Mouse (Mus musculus): ENCODE measurements at regions not wholly inside any gene's neighbourhood (a gene's known extent, or its start where the extent isn't known, plus 50 kb on each side); places are given as distances from the start of the nearest gene placed in this dataset.

DNA sequence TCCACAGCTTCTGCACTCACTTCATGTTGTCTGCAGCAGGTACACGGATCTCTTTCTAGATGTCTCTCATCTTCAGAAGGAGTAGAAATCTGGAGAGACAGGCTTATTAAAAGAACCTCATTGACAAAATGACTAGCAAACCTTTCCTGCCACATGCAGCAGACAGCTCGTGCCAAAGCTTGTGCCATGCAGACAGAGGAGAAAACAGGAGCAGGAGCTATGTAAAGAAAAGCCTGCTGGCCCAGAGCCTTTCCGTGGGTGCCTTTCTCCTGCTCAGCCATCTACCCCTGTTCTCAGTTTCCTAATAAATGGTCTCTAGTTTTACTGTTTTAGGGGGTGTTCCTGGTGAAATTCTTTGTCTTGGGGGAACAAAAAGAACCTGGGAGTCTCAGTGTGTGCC, 254.9 kb upstream of the Sox11 start:
- DNase-seq: no peak

- DNase-seq: no peak
These were observed 253.2 kb upstream of the Sox11 start for GRCm38 (mm10) chr12:27595576-27595975.

GRCm38 (mm10) chr12:27593436-27593835, 251.1 kb upstream of the Sox11 start:
- no peak for DNase-seq

GRCm38 (mm10) chr12:27576109-27576700, 233.8 kb upstream of the Sox11 start:
- no peak for DNase-seq

DNA sequence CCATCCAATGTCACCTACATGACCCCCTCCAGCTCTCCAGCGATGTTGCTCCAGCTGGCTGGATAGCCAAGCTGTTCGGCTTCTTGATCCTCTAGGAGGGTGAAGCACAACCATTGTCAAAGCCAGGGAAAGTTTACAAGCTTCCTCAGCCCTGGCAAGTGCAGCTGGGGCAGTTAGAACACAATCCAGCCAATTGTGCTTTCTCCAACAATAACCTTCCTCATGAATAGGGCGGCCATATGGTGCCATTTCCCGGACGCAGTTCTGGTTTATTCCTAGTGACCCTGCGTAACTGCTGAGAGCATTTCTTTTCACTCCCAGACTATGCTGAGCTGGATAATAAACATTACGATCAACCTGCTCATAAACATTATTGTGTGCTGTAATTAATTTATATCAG, 233.3 kb upstream of the Sox11 start:
- no peak for DNase-seq

DNA sequence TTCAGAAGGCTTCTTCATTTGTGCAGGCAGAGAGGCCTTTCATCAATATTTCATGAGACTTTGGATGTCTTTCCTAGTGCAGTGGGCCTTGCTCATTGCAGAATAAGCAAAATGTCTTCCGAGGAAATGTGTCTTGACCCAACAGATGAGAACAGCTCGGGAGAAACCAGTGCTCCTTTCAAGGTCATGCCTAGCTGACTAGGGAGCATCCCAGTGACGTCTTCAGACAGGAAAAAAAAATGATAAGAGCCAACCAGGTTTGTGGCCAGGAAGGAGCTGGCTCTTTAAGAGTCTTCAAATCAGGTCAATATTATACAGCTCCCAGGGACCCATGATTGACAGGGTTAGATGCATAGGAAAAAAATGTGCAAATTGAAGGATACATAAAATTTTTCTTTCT, 224.9 kb upstream of the Sox11 start:
- DNase-seq: no peak

- no peak for DNase-seq
These were observed 223.7 kb upstream of the Sox11 start for GRCm38 (mm10) chr12:27565965-27566507.

DNA sequence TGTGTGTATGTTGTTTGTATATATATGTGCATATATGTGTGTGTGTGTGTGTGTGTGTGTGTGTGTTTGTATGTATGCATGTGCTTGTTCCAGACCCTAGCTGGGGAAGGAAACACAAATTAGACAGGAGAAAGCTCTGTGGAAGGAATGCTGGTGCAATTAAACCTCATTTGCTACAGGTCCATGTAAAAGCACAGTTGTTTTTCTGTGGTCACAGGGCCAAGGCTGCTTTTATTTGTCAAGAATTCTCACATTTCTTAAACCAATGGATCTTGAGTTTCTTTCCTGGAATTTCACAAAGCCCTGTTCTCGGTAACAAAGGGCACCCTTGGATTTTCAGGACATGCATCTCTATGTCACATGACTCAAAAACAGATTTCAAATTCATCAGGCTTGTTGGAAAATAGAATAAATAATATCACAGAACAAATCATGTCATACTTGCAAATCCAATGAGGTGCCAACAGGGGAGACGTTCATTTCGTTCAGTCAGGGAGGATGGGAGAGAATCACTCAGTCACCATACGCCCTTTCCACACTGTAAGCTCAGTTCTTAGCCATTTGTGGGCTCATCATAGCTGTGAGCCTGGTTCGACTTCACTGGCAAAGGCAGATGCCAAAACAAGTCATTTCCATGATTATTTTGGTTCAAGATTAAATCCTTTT, 222.4 kb upstream of the Sox11 start:
- DNase-seq: no peak

- DNase-seq: no peak
These were observed 221.5 kb upstream of the Sox11 start for GRCm38 (mm10) chr12:27563900-27564299.

DNA sequence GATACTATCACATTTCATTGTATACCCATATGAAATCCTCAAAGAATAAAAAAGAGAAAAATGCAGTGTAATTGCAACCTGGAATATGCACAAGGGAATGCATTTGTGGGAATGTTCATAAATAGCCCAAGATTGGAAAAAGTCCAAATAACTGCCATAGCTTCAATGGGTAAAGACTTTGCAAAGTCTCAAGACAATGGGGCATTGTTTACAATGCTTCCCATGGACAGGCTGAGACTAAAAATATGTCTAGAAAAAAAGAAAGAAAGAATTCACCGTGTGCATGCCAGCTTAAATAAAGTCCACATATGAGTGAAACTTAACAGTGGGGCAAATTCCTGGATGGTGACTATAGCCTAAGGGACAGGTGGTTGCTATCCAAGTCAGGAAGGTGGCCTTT, 210.4 kb upstream of the Sox11 start:
- DNase-seq: no peak

- DNase-seq: no peak
These were observed 195.8 kb upstream of the Sox11 start for GRCm38 (mm10) chr12:27538210-27538609.

DNA sequence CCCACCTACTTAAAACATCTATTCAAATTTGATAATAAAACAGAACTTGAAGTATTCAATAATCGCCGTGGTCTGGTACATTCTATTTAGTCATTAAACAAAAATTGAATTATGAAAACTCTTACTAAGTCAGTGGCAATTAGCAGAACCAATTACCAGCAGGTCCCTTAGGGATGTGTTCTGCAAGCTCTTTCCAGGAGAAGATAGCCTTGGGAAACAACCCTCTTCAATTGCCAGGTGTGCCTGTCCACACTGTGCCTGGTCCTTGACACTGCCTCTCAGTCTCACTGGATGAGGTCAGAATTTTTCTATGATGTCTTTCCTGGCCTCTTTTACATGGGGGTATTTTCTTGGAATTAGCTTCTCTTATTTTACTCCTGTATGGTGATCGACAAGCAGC, 195.1 kb upstream of the Sox11 start:
- DNase-seq: no peak

DNA sequence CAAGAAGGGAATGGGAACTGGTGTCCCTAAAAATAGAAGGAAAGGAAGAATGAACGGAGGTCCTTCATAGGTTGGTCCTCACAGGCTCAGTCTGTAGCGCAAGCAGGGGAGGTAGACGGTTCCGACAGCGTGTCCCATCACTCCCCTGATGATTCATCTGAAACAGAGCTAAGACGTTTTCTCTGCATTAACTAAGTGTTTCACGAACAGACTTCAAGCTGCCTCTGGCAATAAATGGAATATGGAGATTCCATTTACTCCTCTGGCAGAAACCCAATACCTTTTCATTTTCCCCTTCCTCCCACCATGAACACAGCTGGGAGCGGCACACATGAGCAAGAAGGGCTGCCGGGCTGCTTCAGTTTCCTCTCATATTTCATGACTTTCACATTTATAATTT, 194.6 kb upstream of the Sox11 start:
- no peak for DNase-seq

GRCm38 (mm10) chr12:27525604-27526003, 183.2 kb upstream of the Sox11 start:
- DNase-seq: no peak

- DNase-seq: no peak
These were observed 170.9 kb upstream of the Sox11 start for GRCm38 (mm10) chr12:27513253-27513652.

DNA sequence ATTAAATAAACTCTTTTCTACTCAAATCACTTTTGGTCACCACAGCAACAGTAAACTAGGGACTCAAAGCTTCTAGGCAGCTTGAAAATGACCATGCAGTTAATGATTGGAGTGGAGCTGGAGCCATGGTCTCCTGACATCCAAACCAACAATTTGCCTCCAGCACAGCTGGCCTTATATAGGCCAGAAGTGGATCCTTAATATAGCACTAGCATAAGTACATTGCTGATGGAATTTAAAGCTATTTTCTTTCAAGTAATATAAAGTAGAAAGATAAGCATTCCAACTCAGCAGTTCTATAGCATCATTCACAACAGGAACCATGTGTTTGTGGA, 165.8 kb upstream of the Sox11 start:
- no peak for DNase-seq

DNA sequence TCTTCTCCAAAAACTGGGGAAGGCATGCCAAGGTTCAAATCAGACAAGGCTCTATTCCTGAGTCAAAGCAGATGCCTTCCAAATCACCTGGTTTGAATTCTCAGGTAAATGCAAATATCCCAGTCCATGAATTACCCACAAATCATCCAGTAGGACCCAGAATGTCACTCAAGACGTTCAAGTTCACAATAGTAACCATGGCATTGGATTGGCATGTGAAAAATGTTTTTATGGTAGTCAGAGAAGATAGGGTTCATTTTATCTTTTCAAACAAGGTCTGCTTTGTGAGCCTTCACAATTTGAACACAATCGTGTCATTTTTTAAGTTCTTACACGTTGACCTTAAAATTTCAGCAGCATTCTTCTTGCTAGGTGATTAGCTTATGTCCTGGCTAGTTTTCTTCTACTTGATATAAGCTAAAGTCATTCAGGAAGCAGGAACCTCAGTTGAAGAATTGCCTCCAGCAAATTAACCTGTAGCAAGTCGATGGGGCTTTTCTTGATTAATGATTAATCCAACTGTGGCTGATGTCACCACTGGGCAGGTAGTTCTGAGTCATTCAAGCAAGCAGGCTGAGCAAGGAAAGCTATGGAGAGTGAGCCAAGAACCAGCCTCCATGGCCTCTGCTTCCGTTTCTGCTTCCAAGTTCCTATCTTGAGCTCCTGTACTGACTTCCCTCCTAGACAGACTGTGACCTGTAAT, 165.3 kb upstream of the Sox11 start:
- no peak for DNase-seq

DNA sequence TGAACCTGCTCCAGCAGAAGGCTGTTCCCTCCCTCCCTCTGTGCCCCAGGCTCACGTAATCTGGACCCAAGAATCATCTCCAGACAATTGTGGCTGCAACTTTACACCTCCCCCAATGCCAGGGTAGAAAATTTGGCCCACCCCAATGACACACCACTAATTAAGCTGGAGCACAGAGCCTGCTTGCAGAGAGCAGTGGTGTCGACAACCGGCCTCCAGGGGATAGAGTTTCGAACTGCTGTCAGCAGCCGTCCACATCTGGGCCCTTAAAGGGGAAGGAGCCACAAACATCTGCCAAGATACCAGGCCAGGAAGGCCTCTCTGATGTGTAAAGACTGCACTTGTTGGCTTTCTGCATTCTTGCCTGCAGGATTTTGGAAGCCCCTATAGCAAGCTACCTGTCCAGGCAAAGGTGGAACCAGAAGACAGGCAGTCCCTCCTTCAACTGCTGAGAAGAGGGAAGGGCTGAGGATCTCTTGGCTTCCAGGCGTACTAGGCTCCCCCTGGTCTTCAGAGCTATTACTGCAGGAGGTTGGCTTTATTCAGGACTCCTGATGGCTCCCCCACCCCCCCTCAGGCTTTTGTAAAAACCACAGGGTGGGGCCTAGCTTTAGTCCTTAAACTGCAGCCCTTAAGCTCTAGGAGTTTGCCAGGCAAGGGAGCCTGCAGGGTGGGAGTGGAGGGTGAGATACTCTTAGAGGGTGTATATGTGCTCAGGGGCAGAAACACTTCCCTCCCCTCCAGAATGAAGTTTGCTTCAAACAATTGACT, 160.5 kb upstream of the Sox11 start:
- peak; percentile 12 for DNase-seq

DNA sequence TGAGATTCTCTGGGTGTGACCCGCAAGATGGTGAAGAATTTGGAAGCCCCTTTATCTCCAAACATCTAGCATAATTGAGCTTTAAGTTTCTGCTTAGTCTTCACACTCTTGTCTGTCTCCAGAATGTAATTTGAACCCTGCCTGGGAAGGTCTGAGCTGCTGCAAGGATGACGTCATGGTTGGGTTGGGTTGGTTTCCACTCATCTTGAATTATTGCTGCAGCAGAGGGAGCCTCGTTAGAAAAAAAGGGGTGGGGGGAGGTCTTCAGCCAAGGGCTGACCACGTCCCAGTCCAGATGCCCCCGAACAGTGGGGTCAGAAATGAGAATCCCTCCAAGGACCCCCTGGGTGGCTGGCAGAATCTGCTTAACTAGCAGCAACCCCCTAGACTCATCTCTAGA, 158.1 kb upstream of the Sox11 start:
- no peak for DNase-seq

DNA sequence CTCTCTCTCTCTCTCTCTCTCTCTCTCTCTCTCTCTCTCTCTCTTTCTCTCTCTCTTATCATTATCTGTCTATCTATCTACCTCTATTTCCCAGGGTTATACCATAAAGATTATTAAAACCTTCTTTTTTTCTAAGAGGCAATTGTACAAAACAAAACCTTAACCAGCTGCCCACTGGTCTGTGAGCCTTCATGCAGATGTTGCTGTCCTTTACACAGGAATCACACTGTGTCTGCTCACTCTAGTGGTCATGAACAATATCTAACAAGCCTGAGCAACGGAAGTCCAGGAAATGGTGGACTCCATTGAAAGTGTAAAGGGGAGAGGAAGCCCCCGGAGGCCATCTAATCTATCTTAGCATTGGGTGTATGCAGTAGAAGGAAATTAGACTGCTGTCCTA, 156.9 kb upstream of the Sox11 start:
- DNase-seq: no peak

DNA sequence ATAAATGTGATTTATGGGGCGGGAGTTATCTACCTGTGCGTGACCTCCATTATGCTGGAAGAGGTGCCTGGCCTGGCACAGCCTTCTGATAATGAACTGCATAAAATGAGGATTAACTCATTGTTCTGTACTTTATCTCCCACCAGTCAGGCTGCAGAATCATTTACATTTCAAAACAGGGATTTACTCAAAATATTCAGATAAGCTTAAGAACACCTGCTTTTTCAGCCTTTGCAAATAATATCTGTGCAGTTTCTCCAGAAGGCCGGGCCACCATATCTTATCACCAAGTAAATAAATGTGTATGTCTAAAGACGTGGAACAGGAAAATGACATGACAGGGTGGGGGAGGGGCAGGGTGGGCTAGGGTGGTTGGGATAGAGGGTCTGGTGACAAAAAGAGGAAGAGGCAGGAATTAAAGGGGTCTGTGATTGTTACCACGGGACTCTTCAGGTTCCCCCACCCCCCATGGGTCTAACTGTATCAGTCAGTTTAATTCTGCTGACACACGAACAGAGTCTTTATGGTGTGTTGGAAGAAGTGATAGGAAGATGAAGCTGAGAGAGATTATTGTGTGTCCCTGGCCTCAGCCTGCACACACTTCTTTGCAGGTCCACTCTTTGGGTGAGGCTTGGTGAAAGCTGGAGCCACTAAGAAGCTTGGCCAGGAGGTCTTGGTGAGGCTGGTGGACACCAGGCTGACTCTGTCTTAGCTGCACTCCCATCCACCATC, 154.6 kb upstream of the Sox11 start:
- no peak for DNase-seq

DNA sequence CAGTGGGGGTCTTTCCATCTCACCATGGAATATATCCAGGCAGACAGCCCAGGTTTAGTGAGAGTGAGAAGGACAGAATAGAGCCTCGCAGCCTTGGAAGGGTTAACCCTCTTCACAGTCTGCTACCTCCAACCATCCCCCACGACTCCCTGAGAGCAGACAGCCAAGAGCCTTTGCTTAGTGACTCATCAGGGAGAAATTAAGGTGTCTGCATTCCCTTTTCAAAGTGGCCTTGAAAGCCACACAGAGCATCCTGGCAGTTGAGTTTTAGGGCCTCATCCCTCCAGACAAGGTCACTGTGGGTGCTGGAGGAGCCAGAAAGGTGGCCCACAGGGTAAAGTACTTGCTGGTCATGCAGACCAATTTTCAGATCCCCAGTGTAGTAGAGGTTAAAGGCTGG, 149.9 kb upstream of the Sox11 start:
- no peak for DNase-seq

Measured in gastrocnemius, postnatal 10 days (tissue).